Mouse (Mus musculus): Measurements from ENCODE around the gene Pde4d.

- no peak for TF ChIP-seq EP300 (IDR thresholded peaks at IDR 0.05; ENCODE audit: low read depth in 1 of 2, low read length in 2 of 2)
- TF ChIP-seq CTCF (IDR thresholded peaks at IDR 0.05 in 2 of 3, conservative IDR thresholded peaks at IDR 0.05 in 1 of 3; ENCODE audit: control insufficient read depth in 1 of 3, insufficient read depth in 1 of 3, low read depth in 2 of 3, low read length in 3 of 3, poor library complexity in 1 of 3, severe bottlenecking in 1 of 3) = no peak
- no peak for TF ChIP-seq KAT2A (conservative IDR thresholded peaks at IDR 0.05; ENCODE audit: low read depth, low read length)
- TF ChIP-seq POLR2A (IDR thresholded peaks at IDR 0.05; ENCODE audit: control insufficient read depth in 1 of 2, insufficient read depth in 1 of 2, low read depth in 1 of 2, low read length in 2 of 2, poor library complexity in 1 of 2) = no peak
- TF ChIP-seq MAFK (IDR thresholded peaks at IDR 0.05; ENCODE audit: borderline replicate concordance, low read depth, low read length) = no peak
- TF ChIP-seq RAD21 (IDR thresholded peaks at IDR 0.05; ENCODE audit: low read depth, low read length) = no peak
- TF ChIP-seq ZMIZ1 (IDR thresholded peaks at IDR 0.05; ENCODE audit: low read depth, low read length) = no peak
- no peak for TF ChIP-seq USF1 (IDR thresholded peaks at IDR 0.05; ENCODE audit: low read depth, low read length)
Observed at GRCm38 (mm10) chr13:109577454-109577853, 1127.7 kb downstream of the Pde4d start.

Measured in MEL (cell line).